Mouse (Mus musculus): ENCODE data around the gene Rpap3.

DNA sequence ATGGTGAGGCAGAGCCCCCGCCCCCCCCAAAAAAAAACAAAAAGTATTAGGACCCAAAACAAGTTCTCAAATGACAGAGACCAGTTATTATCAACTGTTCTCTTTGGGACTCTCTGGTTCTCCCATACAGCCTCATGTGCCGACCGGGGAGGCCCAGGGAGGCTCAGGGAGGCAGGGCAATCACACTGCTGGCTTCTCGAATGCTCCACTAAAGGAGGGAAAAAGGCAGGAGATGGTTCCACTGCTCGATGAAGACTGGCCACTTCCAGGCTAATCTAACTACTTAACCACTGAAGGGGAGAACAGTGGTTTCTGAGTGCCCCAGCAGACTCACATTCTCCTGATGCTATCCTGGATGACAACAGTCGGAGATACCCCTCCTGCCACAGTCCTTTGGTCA lies 6.9 kb upstream of the Rpap3 start:
- no peak for TF ChIP-seq POLR2A (IDR thresholded peaks at IDR 0.05; ENCODE audit: insufficient read depth, low read depth, low read length)
- no peak for TF ChIP-seq CTCF (IDR thresholded peaks at IDR 0.05)
- no peak for TF ChIP-seq EP300 (IDR thresholded peaks at IDR 0.05; ENCODE audit: insufficient read depth, low read depth, low read length)

Data from heart, adult 2 months (tissue).